Mouse (Mus musculus) subcutaneous adipose tissue, adult 2 months (tissue): ENCODE measurements around the gene Klk1b27. TPM values are rescaled to one million over a fixed set of nuclear protein-coding genes. Genes with fewer than 3 reads are reported as not detected.

Experiments
- polyA plus RNA-seq: library from polyadenylated mRNA; depleted of rRNA; stranded (reverse); fragments of >200 nt; gene quantifications from 2 replicates; pipeline ENCODE4 v1.2.3, GENCODE M21; 2012; ENCODE audit warnings: low replicate concordance; rRNA removed

Klk1b27 gene
- polyA plus RNA-seq = 0.19 and 0.28 TPM in 2 replicates

GRCm38 (mm10) chr7:44051990-44052389 is at the start of gene Klk1b27:
Klk1b27 (plus strand) TSS chr7:44052290.

GRCm38 (mm10) chr7:44011868-44012267 is 40.2 kb upstream of the Klk1b27 start, which contains the start of gene Klk1b26:
Klk1b26 (plus strand) TSS chr7:44012168.

GRCm38 (mm10) chr7:44102028-44102427 is 49.9 kb downstream of the Klk1b27 start, which contains the start of gene Klk1b21:
Klk1b21 (plus strand) TSS chr7:44102328.

Other genes with a start within 250 kb of the Klk1b27 start
- 0.09 TPM in 1 of 2 replicates, not detected in the other for gene Klk7, start 241.0 kb upstream of the Klk1b27 start, polyA plus RNA-seq
- not detected in 2 replicates for gene Klk6, start 227.8 kb upstream of the Klk1b27 start, polyA plus RNA-seq
- 0.09 TPM in 1 of 2 replicates, not detected in the other for gene Klk5, start 210.3 kb upstream of the Klk1b27 start, polyA plus RNA-seq
- gene Klk4, start 171.1 kb upstream of the Klk1b27 start, polyA plus RNA-seq = 0.09 TPM in 1 of 2 replicates, not detected in the other
- not detected in 2 replicates for gene Klk15, start 118.5 kb upstream of the Klk1b27 start, polyA plus RNA-seq
- not detected in 2 replicates for gene Klk1b8, start 101.6 kb upstream of the Klk1b27 start, polyA plus RNA-seq
- gene Klk1b1, start 85.5 kb upstream of the Klk1b27 start, polyA plus RNA-seq = not detected in 2 replicates
- gene Klk1b9, start 76.2 kb upstream of the Klk1b27 start, polyA plus RNA-seq = not detected in 2 replicates
- gene Klk1b11, start 56.4 kb upstream of the Klk1b27 start, polyA plus RNA-seq = not detected in 2 replicates
- not detected in 2 replicates for gene Klk1b26, start 40.1 kb upstream of the Klk1b27 start, polyA plus RNA-seq
- gene Klk1b21, start 50.0 kb downstream of the Klk1b27 start, polyA plus RNA-seq = not detected in 2 replicates
- not detected in 2 replicates for gene Klk1b22, start 60.4 kb downstream of the Klk1b27 start, polyA plus RNA-seq
- not detected in 2 replicates for gene Klk1b16, start 84.5 kb downstream of the Klk1b27 start, polyA plus RNA-seq
- gene Klk1b24, start 135.9 kb downstream of the Klk1b27 start, polyA plus RNA-seq = not detected in 2 replicates
- not detected in 2 replicates for gene Klk1b3, start 145.9 kb downstream of the Klk1b27 start, polyA plus RNA-seq
- gene Klk1b4, start 155.1 kb downstream of the Klk1b27 start, polyA plus RNA-seq = not detected in 2 replicates
- gene Klk1b5, start 163.7 kb downstream of the Klk1b27 start, polyA plus RNA-seq = not detected in 2 replicates
- gene Klk1, start 173.1 kb downstream of the Klk1b27 start, polyA plus RNA-seq = 0.50 and 2.1 TPM in 2 replicates
- not detected in 2 replicates for gene Gm36864, start 183.9 kb downstream of the Klk1b27 start, polyA plus RNA-seq
- 1.2 and 1.4 TPM in 2 replicates for gene 1700028J19Rik, start 194.4 kb downstream of the Klk1b27 start, polyA plus RNA-seq
- 57.6 and 167 TPM in 2 replicates for gene 2410002F23Rik, start 194.4 kb downstream of the Klk1b27 start, polyA plus RNA-seq
- not detected in 2 replicates for gene Acp4, start 205.1 kb downstream of the Klk1b27 start, polyA plus RNA-seq
- gene Gm15517, start 209.2 kb downstream of the Klk1b27 start, polyA plus RNA-seq = 1.4 TPM in 1 of 2 replicates, not detected in the other